Mouse (Mus musculus) MEL (cell line): Measurements from ENCODE around the gene Ctnnbip1. TPM values are rescaled to one million over a fixed set of nuclear protein-coding genes. Genes with fewer than 3 reads are reported as not detected.
A peak's percentile ranks its signal among the peaks of the same experiment; 100 is the strongest.

ENCODE experiments used
- DNase-seq: peaks from one replicate; pipeline ENCODE4 v3.0.0; 2011; ENCODE audit warnings: low read depth, low spot score
- H3K27ac ChIP-seq: 2 replicates; pipeline ENCODE4 v1.5.1; 2012; ENCODE audit warnings: low read depth, mild to moderate bottlenecking, control low read depth, low read length, moderate library complexity; ENCODE audit not compliant: control insufficient read depth
- H3K27me3 ChIP-seq, 2 experiments: fragments of 150-350 bp in 1 of 2; sonication (generic) in 1 of 2; 2 replicates each; pipeline ENCODE4 v1.6.1; 2012; ENCODE audit warnings: low read length in 2 of 2, mild to moderate bottlenecking in 2 of 2, improper control_type of control experiment in 1 of 2, moderate library complexity in 1 of 2; ENCODE audit not compliant: insufficient read depth in 2 of 2, control insufficient read depth in 1 of 2
- H3K36me3 ChIP-seq, 2 experiments: 2 replicates each; pipeline ENCODE4 v1.6.1; 2012 to 2014; ENCODE audit warnings: low read length in 2 of 2, improper control_type of control experiment in 1 of 2, inconsistent platforms in 1 of 2, mild to moderate bottlenecking in 1 of 2; ENCODE audit not compliant: insufficient read depth in 2 of 2, control insufficient read depth in 1 of 2
- H3K4me1 ChIP-seq, 2 experiments: fragments of 150-350 bp in 1 of 2; sonication (generic) in 1 of 2; 2 replicates each; pipeline ENCODE4 v1.6.1; 2012; ENCODE audit warnings: low read length in 2 of 2, improper control_type of control experiment in 1 of 2, mild to moderate bottlenecking in 1 of 2; ENCODE audit not compliant: insufficient read depth in 2 of 2, control insufficient read depth in 1 of 2
- H3K4me3 ChIP-seq, 2 experiments: fragments of 150-350 bp in 1 of 2; sonication (generic) in 1 of 2; 2 replicates each; pipeline ENCODE4 v1.5.1; 2012; ENCODE audit warnings: low read depth in 2 of 2, low read length in 2 of 2, mild to moderate bottlenecking in 2 of 2, moderate library complexity in 2 of 2, control low read depth in 1 of 2, improper control_type of control experiment in 1 of 2; ENCODE audit not compliant: control insufficient read depth in 1 of 2, insufficient read depth in 1 of 2
- H3K79me2 ChIP-seq: 2 replicates; pipeline ENCODE4 v1.6.1; 2012; ENCODE audit warnings: mild to moderate bottlenecking, low read length, moderate library complexity; ENCODE audit not compliant: control insufficient read depth, poor library complexity, insufficient read depth
- H3K9ac ChIP-seq: 2 replicates; pipeline ENCODE4 v1.6.1; 2012; ENCODE audit warnings: low read depth, mild to moderate bottlenecking, control low read depth, low read length, moderate library complexity; ENCODE audit not compliant: control insufficient read depth, poor library complexity, severe bottlenecking
- H3K9me3 ChIP-seq: fragments of 150-350 bp; sonication (generic); replicated peaks from 2 replicates; pipeline ENCODE4 v1.6.1; 2012; ENCODE audit warnings: mild to moderate bottlenecking, low read length, improper control_type of control experiment, moderate library complexity; ENCODE audit not compliant: insufficient read depth
- BHLHE40 ChIP-seq: IDR thresholded peaks from 2 replicates; pipeline ENCODE4 v1.6.1; 2012; ENCODE audit warnings: low read depth, mild to moderate bottlenecking, inconsistent platforms, low read length, improper control_type of control experiment, borderline replicate concordance
- E2F4 ChIP-seq: IDR thresholded peaks from 2 replicates; pipeline ENCODE4 v1.6.1; 2011; ENCODE audit warnings: low read depth, low read length, improper control_type of control experiment, borderline replicate concordance
- GABPA ChIP-seq: IDR thresholded peaks from 2 replicates; pipeline ENCODE4 v1.6.1; 2012; ENCODE audit warnings: low read depth, mild to moderate bottlenecking, inconsistent platforms, low read length, improper control_type of control experiment, moderate library complexity
- GATA1 ChIP-seq: IDR thresholded peaks from 2 replicates; pipeline ENCODE4 v1.6.1; 2011; ENCODE audit warnings: low read depth, low read length, improper control_type of control experiment
- JUND ChIP-seq: IDR thresholded peaks from 2 replicates; pipeline ENCODE4 v1.6.1; 2011; ENCODE audit warnings: low read depth, mild to moderate bottlenecking, improper control_type of control experiment, low read length
- MAFK ChIP-seq: IDR thresholded peaks from 2 replicates; pipeline ENCODE4 v1.6.1; 2011; ENCODE audit warnings: low read depth, mild to moderate bottlenecking, low read length, improper control_type of control experiment, borderline replicate concordance
- MYB ChIP-seq: IDR thresholded peaks from 2 replicates; pipeline ENCODE4 v1.6.1; 2011; ENCODE audit warnings: mild to moderate bottlenecking, low read depth, low read length, improper control_type of control experiment
- MYC ChIP-seq: IDR thresholded peaks from 2 replicates; pipeline ENCODE4 v1.6.1; 2011; ENCODE audit warnings: low read depth, mild to moderate bottlenecking, low read length, improper control_type of control experiment, moderate library complexity
- NELFE ChIP-seq: IDR thresholded peaks from 2 replicates; pipeline ENCODE4 v1.6.1; 2011; ENCODE audit warnings: low read depth, low read length, improper control_type of control experiment
- NRF1 ChIP-seq: IDR thresholded peaks from 2 replicates; pipeline ENCODE4 v1.6.1; 2014; ENCODE audit warnings: low read depth, mild to moderate bottlenecking, inconsistent platforms, low read length, improper control_type of control experiment, moderate library complexity; ENCODE audit not compliant: poor library complexity, insufficient read depth, severe bottlenecking
- POLR2AphosphoS2 ChIP-seq: IDR thresholded peaks from 2 replicates; pipeline ENCODE4 v1.6.1; 2011; ENCODE audit warnings: low read length, improper control_type of control experiment
- SIN3A ChIP-seq: IDR thresholded peaks from 2 replicates; pipeline ENCODE4 v1.6.1; 2012; ENCODE audit warnings: low read length, improper control_type of control experiment, inconsistent platforms
- SMC3 ChIP-seq: IDR thresholded peaks from 2 replicates; pipeline ENCODE4 v1.6.1; 2011; ENCODE audit warnings: low read depth, low read length, improper control_type of control experiment
- TBP ChIP-seq: IDR thresholded peaks from 2 replicates; pipeline ENCODE4 v1.8.0; 2011; ENCODE audit warnings: low read depth, low read length, improper control_type of control experiment
- TCF12 ChIP-seq: IDR thresholded peaks from 2 replicates; pipeline ENCODE4 v1.6.1; 2014; ENCODE audit warnings: low read depth, mild to moderate bottlenecking, inconsistent platforms, low read length, improper control_type of control experiment, moderate library complexity
- UBTF ChIP-seq: IDR thresholded peaks from 2 replicates; pipeline ENCODE4 v1.6.1; 2012; ENCODE audit warnings: low read depth, mild to moderate bottlenecking, inconsistent platforms, low read length, improper control_type of control experiment, moderate library complexity, borderline replicate concordance; ENCODE audit not compliant: insufficient read depth
- USF1 ChIP-seq: IDR thresholded peaks from 2 replicates; pipeline ENCODE4 v1.6.1; 2014; ENCODE audit warnings: low read depth, mild to moderate bottlenecking, inconsistent platforms, low read length, improper control_type of control experiment, moderate library complexity
- USF2 ChIP-seq, 2 experiments: IDR thresholded peaks; 2 replicates each; pipeline ENCODE4 v1.6.1; 2011 to 2012; ENCODE audit warnings: improper control_type of control experiment in 2 of 2, low read length in 2 of 2, borderline replicate concordance in 1 of 2, inconsistent platforms in 1 of 2, low read depth in 1 of 2, mild to moderate bottlenecking in 1 of 2; ENCODE audit not compliant: insufficient read depth in 1 of 2
- ZKSCAN1 ChIP-seq: IDR thresholded peaks from 2 replicates; pipeline ENCODE4 v1.6.1; 2012; ENCODE audit warnings: low read depth, mild to moderate bottlenecking, inconsistent platforms, low read length, improper control_type of control experiment, moderate library complexity
- ZMIZ1 ChIP-seq: IDR thresholded peaks from 2 replicates; pipeline ENCODE4 v1.6.1; 2012; ENCODE audit warnings: low read depth, mild to moderate bottlenecking, inconsistent platforms, low read length, improper control_type of control experiment, moderate library complexity
- ZNF384 ChIP-seq: IDR thresholded peaks from 2 replicates; pipeline ENCODE4 v1.6.1; 2012; ENCODE audit warnings: low read depth, mild to moderate bottlenecking, inconsistent platforms, low read length, improper control_type of control experiment
- polyA plus RNA-seq, 2 experiments: library from polyadenylated mRNA; stranded (reverse) in 1 of 2; unstranded in 1 of 2; fragments of >175 nt in 1 of 2; fragments of >200 nt in 1 of 2; gene quantifications; 2 replicates each; pipeline versions ENCODE4 v1.2.1 to v1.2.4; 2012; ENCODE audit warnings: low replicate concordance in 2 of 2, low read depth in 1 of 2; ENCODE audit not compliant: insufficient read length in 2 of 2, insufficient read depth in 1 of 2, missing spikeins in 1 of 2
- total RNA-seq: library from RNA; depleted of rRNA; stranded (reverse); fragments of 300-350 nt; gene quantifications from 2 replicates; pipeline ENCODE4 v1.2.3, GENCODE M21; 2012

Ctnnbip1 gene
- total and polyA plus RNA-seq, 3 experiments, result 12.7 to 20.2 TPM; not detected in 1

GRCm38 (mm10) chr4:149569781-149570497 lies 51.9 kb downstream of the Ctnnbip1 start:
- no peak for DNase-seq
- Histone ChIP-seq H3K4me1 (no peaks in the 10 kb centered on the region), H3K36me3 (no peaks in the 10 kb centered on the region), H3K27me3 (no peaks in the 10 kb centered on the region; a peak in 1 of 4 replicates), H3K27ac (no peak overlapping the region), H3K9me3 (no peaks in the 10 kb centered on the region), H3K79me2 (no peaks in the 10 kb centered on the region), H3K9ac (no peak overlapping the region), H3K4me3 (no peak overlapping the region)
- no peak for TF ChIP-seq UBTF
- no peak for TF ChIP-seq TBP
- no peak for TF ChIP-seq ZMIZ1
- TF ChIP-seq SMC3, result no peak
- no peak for TF ChIP-seq SIN3A
- TF ChIP-seq ZKSCAN1, result no peak
- TF ChIP-seq TCF12, result no peak
- no peak for TF ChIP-seq NELFE
- TF ChIP-seq ZNF384, result no peak
- no peak for TF ChIP-seq GABPA
- no peak for TF ChIP-seq NRF1
- no peak for TF ChIP-seq USF1
- no peak for TF ChIP-seq MYC
- TF ChIP-seq GATA1, result no peak
- no peak for TF ChIP-seq BHLHE40
- no peak for TF ChIP-seq USF2 (IDR thresholded peaks at IDR 0.05; ENCODE audit: borderline replicate concordance in 1 of 2, insufficient read depth in 1 of 2, low read depth in 1 of 2, low read length in 2 of 2)
- no peak for TF ChIP-seq JUND

- H3K4me3 ChIP-seq, result no peak overlapping the region
- H3K4me1 ChIP-seq, result no peaks in the 10 kb centered on the region
- H3K9me3 ChIP-seq, result no peaks in the 10 kb centered on the region
- H3K79me2 ChIP-seq, result no peaks in the 10 kb centered on the region
- no peak for TF ChIP-seq E2F4
- 0 out of 2 replicates have a peak, but pooled peaks have one; percentile 18 for TF ChIP-seq USF1
- no peak for TF ChIP-seq MYB
- no peak for TF ChIP-seq MAFK
- TF ChIP-seq POLR2AphosphoS2, result no peak
- TF ChIP-seq ZNF384, result no peak
- no peak for TF ChIP-seq SMC3
- H3K27me3 ChIP-seq, result no peaks in the 10 kb centered on the region; a peak in 1 of 4 replicates
- no peak overlapping the region for H3K27ac ChIP-seq
- no peak for DNase-seq
- no peak overlapping the region for H3K9ac ChIP-seq
- H3K36me3 ChIP-seq, result no peaks in the 10 kb centered on the region
Measured at GRCm38 (mm10) chr4:149570498-149570863, 52.4 kb downstream of the Ctnnbip1 start.
